Mouse (Mus musculus) lung, embryonic 15.5 days (tissue): Measurements from ENCODE around the gene Zbtb18. TPM values are rescaled to one million over a fixed set of nuclear protein-coding genes. Genes with fewer than 3 reads are reported as not detected.

Source experiments
- ATAC-seq: fragments of 200-750 bp; cut with Nextera tagmentation; 2 replicates; pipeline ENCODE4 v1.8.0; 2017; ENCODE audit warnings: moderate number of reproducible peaks, borderline replicate concordance; ENCODE audit not compliant: low FRiP score, low TSS enrichment; ENCODE audit errors: extremely low read depth
- H3K27ac ChIP-seq: fragments of 300-500 bp; sonication (generic); 2 replicates; pipeline ENCODE4 v1.5.1; 2015; ENCODE audit warnings: moderate library complexity, mild to moderate bottlenecking, inconsistent platforms
- H3K27me3 ChIP-seq: fragments of 300-500 bp; sonication (generic); 2 replicates; pipeline ENCODE4 v1.6.1; 2015; ENCODE audit warnings: inconsistent platforms
- H3K36me3 ChIP-seq: fragments of 300-500 bp; sonication (generic); 2 replicates; pipeline ENCODE4 v1.6.1; 2015; ENCODE audit warnings: inconsistent platforms
- H3K4me1 ChIP-seq: fragments of 300-500 bp; sonication (generic); 2 replicates; pipeline ENCODE4 v1.6.1; 2015; ENCODE audit warnings: inconsistent platforms
- H3K4me2 ChIP-seq: fragments of 300-500 bp; sonication (generic); 2 replicates; pipeline ENCODE4 v1.6.1; 2015; ENCODE audit warnings: inconsistent platforms, mild to moderate bottlenecking, moderate library complexity
- H3K4me3 ChIP-seq: fragments of 300-500 bp; sonication (generic); 2 replicates; pipeline ENCODE4 v1.5.1; 2015; ENCODE audit warnings: mild to moderate bottlenecking, inconsistent platforms
- H3K9ac ChIP-seq: fragments of 300-500 bp; sonication (generic); 2 replicates; pipeline ENCODE4 v1.6.1; 2015; ENCODE audit warnings: inconsistent platforms
- H3K9me3 ChIP-seq: fragments of 300-500 bp; sonication (generic); 2 replicates; pipeline ENCODE4 v1.6.1; 2016; ENCODE audit warnings: inconsistent platforms
- WGBS: fragments of 180-500 bp; shearing (Covaris S2); methylation state at CpG from one replicate; pipeline ENCODE4 v1.1.7; 2015; 5-methylcytosine and 5-hydroxymethylcytosine counted together
- polyA plus RNA-seq: library from polyadenylated mRNA; unstranded; fragments of >200 nt; fragmentation: Nextera tagmentation; extraction: Ambion mirVana; gene quantifications from 2 replicates; pipeline ENCODE4 v1.2.1, GENCODE M21; 2015

The Zbtb18 gene
- polyA plus RNA-seq, 1 experiment from 2014 or later, result 1.8 TPM

- 49% methylated on average over 8 of the region's 8 CpGs for WGBS
- H3K36me3 ChIP-seq, result no peaks in the 10 kb centered on the region
- no peak overlapping the region for H3K9ac ChIP-seq
- H3K27me3 ChIP-seq, result no peaks in the 10 kb centered on the region
- H3K9me3 ChIP-seq, result no peaks in the 10 kb centered on the region
- no peaks in the 10 kb centered on the region for H3K4me1 ChIP-seq
- no peak for ATAC-seq
- H3K27ac ChIP-seq, result no peak overlapping the region
- no peak overlapping the region for H3K4me3 ChIP-seq
- H3K4me2 ChIP-seq, result no peak overlapping the region
These were observed 25.0 kb downstream of the Zbtb18 start for GRCm38 (mm10) chr1:177467150-177467549.

- Histone ChIP-seq H3K9ac (no peak overlapping the region), H3K4me3 (no peak overlapping the region), H3K27me3 (no peaks in the 10 kb centered on the region), H3K9me3 (no peaks in the 10 kb centered on the region), H3K4me1 (no peaks in the 10 kb centered on the region), H3K4me2 (no peak overlapping the region), H3K27ac (no peak overlapping the region), H3K36me3 (no peaks in the 10 kb centered on the region)
- 76% methylated on average over 5 of the region's 5 CpGs for WGBS
- no peak for ATAC-seq
These were observed 26.3 kb downstream of the Zbtb18 start for GRCm38 (mm10) chr1:177468436-177468835.

GRCm38 (mm10) chr1:177470091-177470490, 27.9 kb downstream of the Zbtb18 start:
- Histone ChIP-seq H3K4me2 (no peak overlapping the region), H3K27ac (no peak overlapping the region), H3K4me1 (no peaks in the 10 kb centered on the region), H3K36me3 (no peaks in the 10 kb centered on the region), H3K9ac (no peak overlapping the region), H3K27me3 (no peaks in the 10 kb centered on the region), H3K9me3 (no peaks in the 10 kb centered on the region), H3K4me3 (no peak overlapping the region)
- 37% methylated on average over 4 of the region's 4 CpGs for WGBS
- no peak for ATAC-seq

GRCm38 (mm10) chr1:177470951-177471350, 28.8 kb downstream of the Zbtb18 start:
- H3K36me3 ChIP-seq, result no peaks in the 10 kb centered on the region
- no peak overlapping the region for H3K9ac ChIP-seq
- no peak overlapping the region for H3K4me3 ChIP-seq
- H3K27ac ChIP-seq, result no peak overlapping the region
- no peaks in the 10 kb centered on the region for H3K9me3 ChIP-seq
- no peaks in the 10 kb centered on the region for H3K4me1 ChIP-seq
- no peak overlapping the region for H3K4me2 ChIP-seq
- WGBS, result 51% methylated on average over 2 of the region's 2 CpGs
- ATAC-seq, result no peak
- no peaks in the 10 kb centered on the region for H3K27me3 ChIP-seq

- ATAC-seq, result no peak
- no peaks in the 10 kb centered on the region for H3K9me3 ChIP-seq
- no peaks in the 10 kb centered on the region for H3K27me3 ChIP-seq
- H3K36me3 ChIP-seq, result no peaks in the 10 kb centered on the region
- 70% methylated on average over 13 of the region's 13 CpGs for WGBS
- H3K4me2 ChIP-seq, result no peak overlapping the region
- no peak overlapping the region for H3K27ac ChIP-seq
- H3K4me1 ChIP-seq, result 0 out of 2 replicates have a peak, but pooled peaks cover 5% of the 10 kb centered on the region
- H3K9ac ChIP-seq, result no peak overlapping the region
- H3K4me3 ChIP-seq, result no peak overlapping the region
These were observed 33.5 kb downstream of the Zbtb18 start for GRCm38 (mm10) chr1:177475542-177476197.

- H3K4me3 ChIP-seq, result no peak overlapping the region
- H3K9ac ChIP-seq, result no peak overlapping the region
- no peak overlapping the region for H3K4me2 ChIP-seq
- no peaks in the 10 kb centered on the region for H3K27me3 ChIP-seq
- no peak for ATAC-seq
- H3K36me3 ChIP-seq, result no peaks in the 10 kb centered on the region
- 55% methylated on average over 2 of the region's 2 CpGs for WGBS
- H3K9me3 ChIP-seq, result no peaks in the 10 kb centered on the region
- 0 out of 2 replicates have a peak, but pooled peaks cover 5% of the 10 kb centered on the region for H3K4me1 ChIP-seq
- H3K27ac ChIP-seq, result peak overlapping the region; percentile 65; the same call in 1 of the 2 replicates
These were observed 36.4 kb downstream of the Zbtb18 start for GRCm38 (mm10) chr1:177478578-177478977.

GRCm38 (mm10) chr1:177479356-177480004, 37.3 kb downstream of the Zbtb18 start:
- WGBS, result 45% methylated on average over 10 of the region's 10 CpGs
- Histone ChIP-seq H3K4me3 (no peak overlapping the region), H3K27me3 (no peaks in the 10 kb centered on the region), H3K36me3 (no peaks in the 10 kb centered on the region), H3K9ac (no peak overlapping the region), H3K9me3 (no peaks in the 10 kb centered on the region), H3K4me1 (0 out of 2 replicates have a peak, but pooled peaks cover 5% of the 10 kb centered on the region), H3K4me2 (no peak overlapping the region), H3K27ac (peak overlapping the region; percentile 65)
- peak; percentile 87 for ATAC-seq

GRCm38 (mm10) chr1:177483612-177484011, 41.5 kb downstream of the Zbtb18 start:
- Histone ChIP-seq H3K36me3 (no peaks in the 10 kb centered on the region), H3K4me3 (no peak overlapping the region), H3K9me3 (no peaks in the 10 kb centered on the region), H3K4me2 (no peak overlapping the region), H3K27me3 (no peaks in the 10 kb centered on the region), H3K27ac (no peak overlapping the region), H3K4me1 (0 out of 2 replicates have a peak, but pooled peaks cover 5% of the 10 kb centered on the region), H3K9ac (no peak overlapping the region)
- ATAC-seq, result no peak
- WGBS, result 94% methylated on average over 2 of the region's 2 CpGs

- no peak overlapping the region for H3K9ac ChIP-seq
- WGBS, result 72% methylated on average over 7 of the region's 7 CpGs
- no peak overlapping the region for H3K4me3 ChIP-seq
- no peaks in the 10 kb centered on the region for H3K4me1 ChIP-seq
- H3K27me3 ChIP-seq, result no peaks in the 10 kb centered on the region
- no peak overlapping the region for H3K27ac ChIP-seq
- H3K9me3 ChIP-seq, result no peaks in the 10 kb centered on the region
- no peak overlapping the region for H3K4me2 ChIP-seq
- no peak for ATAC-seq
- no peaks in the 10 kb centered on the region for H3K36me3 ChIP-seq
These were observed 42.1 kb downstream of the Zbtb18 start for GRCm38 (mm10) chr1:177484280-177484679.

- no peak for ATAC-seq
- Histone ChIP-seq H3K9ac (no peak overlapping the region), H3K4me1 (no peaks in the 10 kb centered on the region), H3K4me3 (no peak overlapping the region), H3K4me2 (no peak overlapping the region), H3K36me3 (no peaks in the 10 kb centered on the region), H3K27ac (no peak overlapping the region), H3K9me3 (no peaks in the 10 kb centered on the region), H3K27me3 (no peaks in the 10 kb centered on the region)
- WGBS, result 51% methylated on average over 7 of the region's 7 CpGs
These were observed 42.5 kb downstream of the Zbtb18 start for GRCm38 (mm10) chr1:177484680-177485079.

GRCm38 (mm10) chr1:177489844-177490243, 47.7 kb downstream of the Zbtb18 start:
- Histone ChIP-seq H3K9me3 (no peaks in the 10 kb centered on the region), H3K4me1 (no peaks in the 10 kb centered on the region), H3K27ac (no peak overlapping the region), H3K4me2 (no peak overlapping the region), H3K9ac (no peak overlapping the region), H3K4me3 (no peak overlapping the region), H3K36me3 (no peaks in the 10 kb centered on the region), H3K27me3 (no peaks in the 10 kb centered on the region)
- WGBS, result 66% methylated on average over 7 of the region's 7 CpGs
- no peak for ATAC-seq

- H3K9me3 ChIP-seq, result no peaks in the 10 kb centered on the region
- no peak for ATAC-seq
- no peak overlapping the region for H3K27ac ChIP-seq
- H3K36me3 ChIP-seq, result no peaks in the 10 kb centered on the region
- WGBS, result 53% methylated on average over 4 of the region's 4 CpGs
- H3K27me3 ChIP-seq, result no peaks in the 10 kb centered on the region
- peaks cover 3% of the 10 kb centered on the region; the same call in 1 of the 2 replicates for H3K4me1 ChIP-seq
- H3K9ac ChIP-seq, result no peak overlapping the region
- H3K4me3 ChIP-seq, result no peak overlapping the region
- no peak overlapping the region for H3K4me2 ChIP-seq
These were observed 48.7 kb downstream of the Zbtb18 start for GRCm38 (mm10) chr1:177490808-177491207.
